Mouse (Mus musculus) adipocyte (in vitro differentiated cells): ENCODE data around the gene Dcun1d2.
A peak's percentile ranks its signal among the peaks of the same experiment; 100 is the strongest.
"Not testable (repeated sequence)": the region's sequence is repeated elsewhere in the genome, so short reads cannot be mapped to it uniquely, and the experiment has no call there.

Experiments
- DNase-seq: peaks from one replicate; pipeline ENCODE4 v3.0.0-alpha.2; 2016; ENCODE audit warnings: low spot score

Dcun1d2 gene

GRCm38 (mm10) chr8:13287692-13288623 is at the start of gene Dcun1d2, which contains the start of gene Tmco3:
Dcun1d2 (minus strand) TSS chr8:13288131.
Tmco3 (plus strand) TSS chr8:13288190.
- peak; percentile 99 for DNase-seq

- no peak for DNase-seq
Measured at GRCm38 (mm10) chr8:13337678-13338077, 49.7 kb upstream of the Dcun1d2 start.

- DNase-seq: not testable (repeated sequence)
Measured at GRCm38 (mm10) chr8:13337245-13337644, 49.3 kb upstream of the Dcun1d2 start.

- DNase-seq: no peak
Measured at GRCm38 (mm10) chr8:13334671-13335070, 46.7 kb upstream of the Dcun1d2 start.

- DNase-seq: peak; percentile 73
Measured at GRCm38 (mm10) chr8:13326598-13326997, 38.7 kb upstream of the Dcun1d2 start.

- no peak for DNase-seq
Measured at GRCm38 (mm10) chr8:13316671-13317070, 28.7 kb upstream of the Dcun1d2 start.

- no peak for DNase-seq
Measured at GRCm38 (mm10) chr8:13314922-13315321, 27.0 kb upstream of the Dcun1d2 start.

- DNase-seq: no peak
Measured at GRCm38 (mm10) chr8:13306916-13307315, 19.0 kb upstream of the Dcun1d2 start.

- no peak for DNase-seq
Measured at GRCm38 (mm10) chr8:13306309-13306909, 18.5 kb upstream of the Dcun1d2 start.

GRCm38 (mm10) chr8:13305884-13306283 is 18.0 kb upstream of the Dcun1d2 start:
- DNase-seq: no peak

GRCm38 (mm10) chr8:13305459-13305858 is 17.5 kb upstream of the Dcun1d2 start:
- no peak for DNase-seq

GRCm38 (mm10) chr8:13301036-13301435 is 13.1 kb upstream of the Dcun1d2 start:
- DNase-seq: no peak

- no peak for DNase-seq
Measured at GRCm38 (mm10) chr8:13299571-13299970, 11.6 kb upstream of the Dcun1d2 start.

GRCm38 (mm10) chr8:13293677-13294470 is 5.9 kb upstream of the Dcun1d2 start:
- DNase-seq: no peak

- peak; percentile 90 for DNase-seq
Measured at GRCm38 (mm10) chr8:13292364-13292763, 4.4 kb upstream of the Dcun1d2 start.

GRCm38 (mm10) chr8:13288646-13289045 is 715 bp upstream of the Dcun1d2 start:
- DNase-seq: peak; percentile 12

GRCm38 (mm10) chr8:13287304-13287691 is 633 bp downstream of the Dcun1d2 start:
- peak; percentile 91 for DNase-seq

GRCm38 (mm10) chr8:13283200-13283599 is 4.7 kb downstream of the Dcun1d2 start:
- peak; percentile 30 for DNase-seq

- no peak for DNase-seq
Measured at GRCm38 (mm10) chr8:13276941-13277447, 10.9 kb downstream of the Dcun1d2 start.

GRCm38 (mm10) chr8:13272834-13273233 is 15.1 kb downstream of the Dcun1d2 start:
- no peak for DNase-seq

- no peak for DNase-seq
Measured at GRCm38 (mm10) chr8:13267566-13267965, 20.4 kb downstream of the Dcun1d2 start.

- no peak for DNase-seq
Measured at GRCm38 (mm10) chr8:13263376-13263775, 24.6 kb downstream of the Dcun1d2 start.
